Mouse (Mus musculus): ENCODE results near the gene Prpf8.

DNA sequence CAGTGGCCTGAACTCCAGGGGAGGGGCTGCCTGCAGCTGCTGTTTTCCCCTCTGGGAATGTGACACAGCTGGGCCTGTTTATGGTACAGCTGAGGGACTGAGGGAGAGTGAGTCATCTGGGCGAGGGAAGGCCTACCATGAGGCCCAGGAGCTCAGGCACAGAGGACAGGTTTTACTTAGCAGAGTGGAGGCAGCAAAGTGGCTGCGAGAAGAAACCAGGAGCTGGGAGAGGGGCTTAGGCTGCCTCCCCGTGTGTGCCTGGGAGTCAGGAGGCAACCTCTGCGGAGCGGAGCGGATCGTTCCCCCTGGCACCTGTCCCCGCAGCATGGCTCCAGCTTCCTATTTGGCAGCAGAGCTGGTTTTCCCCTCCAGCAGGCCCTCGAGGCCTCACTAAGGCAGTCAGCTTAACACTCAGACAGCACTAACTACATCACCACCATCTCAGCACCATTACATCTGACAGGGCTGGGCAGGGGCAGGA lies 65.4 kb downstream of the Prpf8 start:
- TF ChIP-seq CTCF (IDR thresholded peaks at IDR 0.05; ENCODE audit: control insufficient read depth, insufficient read depth, low read length) (no peak), POLR2A (IDR thresholded peaks at IDR 0.05; ENCODE audit: borderline replicate concordance, control insufficient read depth, low read depth, low read length) (no peak)
